Mouse (Mus musculus) kidney, postnatal 10 days (tissue): ENCODE data around the gene Dip2b.

Experiments
- DNase-seq: peaks from one replicate; pipeline ENCODE4 v3.0.0; 2021; ENCODE audit warnings: mixed read lengths

The Dip2b gene

DNA sequence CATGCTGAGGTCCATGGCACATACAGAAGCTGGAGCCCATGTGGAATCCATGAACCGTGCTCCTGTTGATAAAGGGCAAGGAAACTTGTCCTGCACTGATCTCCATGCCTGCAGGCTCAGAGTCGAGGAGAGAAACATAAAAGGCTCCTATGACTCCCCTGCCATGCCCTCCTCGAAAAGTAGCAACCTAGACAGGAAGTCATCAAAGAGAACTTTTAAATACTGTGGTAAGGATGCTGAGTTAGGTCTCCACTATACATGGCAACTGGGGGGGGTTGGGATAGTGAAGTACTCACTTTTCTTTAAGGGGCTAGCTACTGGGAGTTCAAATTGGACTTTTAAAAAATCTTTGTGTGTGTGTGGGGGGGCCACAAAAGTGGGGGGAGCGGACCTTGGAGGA lies 102.0 kb downstream of the Dip2b start:
- DNase-seq = no peak

GRCm38 (mm10) chr15:100143091-100143801 lies 104.8 kb downstream of the Dip2b start:
- no peak for DNase-seq

DNA sequence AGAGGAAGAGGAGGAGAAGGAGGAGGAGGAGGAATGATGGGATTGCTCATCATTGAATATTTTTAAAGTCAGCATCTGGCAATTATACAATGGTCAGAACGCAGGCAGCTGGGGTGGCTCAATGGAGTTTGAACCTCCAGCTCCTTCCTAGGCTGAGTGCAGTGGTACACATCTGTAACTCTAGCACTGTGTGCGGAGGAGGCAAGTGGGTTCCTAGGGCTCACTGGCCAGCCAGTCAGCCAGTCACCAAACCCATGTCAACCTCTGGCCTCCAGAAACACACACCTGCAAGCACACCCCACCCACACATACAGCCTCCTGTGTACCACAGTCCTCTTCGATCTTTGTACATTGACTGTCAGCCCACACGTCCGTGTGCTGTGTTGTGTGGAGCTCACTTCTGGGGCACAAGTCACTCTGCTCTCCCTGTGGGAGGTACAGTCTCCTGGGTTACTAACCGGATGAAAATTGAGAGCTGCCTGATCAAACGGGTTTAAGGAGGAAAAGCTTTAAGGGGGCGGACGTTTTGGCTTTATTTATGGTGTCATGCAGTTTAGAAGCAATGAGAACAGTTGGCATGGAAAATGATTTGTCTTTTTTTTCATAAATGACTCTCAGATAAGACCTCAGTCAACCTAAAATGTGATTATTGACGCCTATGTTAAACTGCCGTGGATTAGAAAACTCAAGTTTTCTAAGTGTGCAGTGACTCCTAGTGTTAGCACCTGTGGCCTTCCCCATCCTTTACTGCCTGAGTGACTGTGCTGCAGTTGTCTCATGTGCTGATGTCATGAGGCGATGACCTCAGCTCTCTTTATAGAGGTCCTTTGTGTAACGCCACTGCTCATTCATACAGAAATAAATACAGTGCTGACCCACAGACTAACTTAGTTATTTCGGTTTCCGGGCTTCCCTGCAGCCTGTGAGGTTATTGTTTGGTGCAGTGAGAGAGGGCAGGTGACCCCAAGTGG lies 106.7 kb downstream of the Dip2b start:
- no peak for DNase-seq

GRCm38 (mm10) chr15:100145917-100146316 lies 107.5 kb downstream of the Dip2b start:
- DNase-seq = no peak

- DNase-seq = no peak
Observed at GRCm38 (mm10) chr15:100150593-100150992, 112.1 kb downstream of the Dip2b start.

DNA sequence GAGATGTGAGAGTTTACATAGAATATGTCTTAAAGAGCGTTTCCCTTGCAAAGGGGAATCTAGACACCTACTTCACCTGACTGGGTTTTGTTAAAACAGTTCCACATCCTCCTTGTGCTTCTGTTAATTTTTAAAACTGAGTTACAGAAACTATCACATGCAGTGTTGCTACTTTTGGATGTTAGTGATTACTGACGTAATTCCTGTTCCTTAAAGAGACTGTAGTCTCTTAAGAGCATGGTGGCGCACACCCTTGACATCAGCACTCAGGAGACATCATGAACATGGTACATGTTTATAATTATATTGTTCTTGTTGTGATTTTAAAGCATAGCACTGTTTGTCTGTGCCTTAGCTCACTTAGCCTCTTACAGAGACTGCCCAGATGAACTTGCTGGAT lies 113.9 kb downstream of the Dip2b start:
- DNase-seq = no peak

DNA sequence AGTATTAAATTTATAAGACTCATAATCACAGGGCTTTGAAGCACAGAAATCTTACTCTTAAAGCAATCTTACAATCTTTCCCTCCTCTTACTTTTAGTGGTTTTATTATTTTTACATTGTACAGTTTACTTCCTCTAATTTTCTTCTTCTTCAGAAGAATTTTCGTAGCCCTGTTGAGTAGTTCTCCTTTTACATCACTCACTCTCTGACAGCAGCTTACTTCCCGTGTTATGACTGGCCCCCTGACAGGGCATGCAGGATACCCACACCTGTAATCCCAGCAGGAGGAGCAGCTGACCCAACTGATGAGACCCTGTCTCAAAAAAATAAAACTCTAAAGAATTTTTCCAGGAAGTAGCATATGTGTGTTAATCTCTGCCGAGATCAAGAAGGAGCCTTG lies 114.6 kb downstream of the Dip2b start:
- no peak for DNase-seq

GRCm38 (mm10) chr15:100156095-100156707 lies 117.7 kb downstream of the Dip2b start:
- no peak for DNase-seq

DNA sequence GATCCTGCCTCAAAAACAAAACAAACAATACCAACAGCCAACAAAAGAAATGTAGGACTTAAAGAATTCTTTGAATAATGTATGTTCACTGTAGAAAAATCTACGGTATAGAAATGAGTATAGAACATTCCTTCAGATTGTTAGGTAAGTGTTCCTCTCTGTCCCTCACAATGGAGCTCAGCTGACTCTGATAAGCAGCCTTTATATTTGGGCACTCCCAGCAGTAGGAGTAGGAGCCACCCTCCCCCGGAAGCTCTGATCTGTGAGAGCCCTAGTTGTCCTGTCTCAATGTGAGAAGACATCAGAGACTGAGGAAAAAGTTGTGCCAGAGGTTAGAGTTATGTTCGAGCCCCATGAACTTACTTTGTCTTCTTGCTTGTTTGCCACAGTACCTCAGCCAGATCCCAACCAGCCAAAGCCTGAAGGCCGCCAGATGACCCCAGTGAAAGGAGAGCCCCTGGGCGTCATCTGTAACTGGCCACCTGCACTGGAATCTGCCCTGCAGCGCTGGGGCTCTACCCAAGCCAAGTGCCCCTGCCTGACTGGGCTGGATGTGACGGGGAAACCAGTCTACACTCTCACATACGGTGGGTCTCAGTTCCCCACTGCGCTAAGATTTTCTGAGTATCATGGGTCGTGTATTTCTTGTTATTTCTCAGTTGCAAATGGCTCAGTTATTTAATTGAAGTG lies 118.5 kb downstream of the Dip2b start:
- no peak for DNase-seq

DNA sequence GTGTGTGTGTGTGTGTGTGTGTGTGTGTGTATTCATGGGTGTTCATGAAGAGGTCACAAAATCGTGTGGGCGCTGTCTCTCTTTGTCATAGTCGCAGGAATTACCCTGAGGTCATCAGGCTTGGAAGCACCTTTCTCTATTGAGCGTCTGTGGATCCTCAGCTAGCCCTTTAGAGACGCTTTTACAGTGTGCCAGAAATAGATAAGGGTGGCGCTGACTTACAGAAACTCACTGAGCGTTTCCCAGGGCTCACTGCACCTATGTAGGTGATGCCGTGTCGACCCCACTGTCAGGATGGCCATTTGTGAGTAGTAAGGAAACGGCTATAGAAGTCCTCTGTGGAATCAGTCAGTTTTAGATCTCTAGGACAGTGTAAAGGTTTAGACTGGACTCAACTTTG lies 120.5 kb downstream of the Dip2b start:
- no peak for DNase-seq

GRCm38 (mm10) chr15:100161747-100162280 lies 123.3 kb downstream of the Dip2b start:
- DNase-seq = no peak

DNA sequence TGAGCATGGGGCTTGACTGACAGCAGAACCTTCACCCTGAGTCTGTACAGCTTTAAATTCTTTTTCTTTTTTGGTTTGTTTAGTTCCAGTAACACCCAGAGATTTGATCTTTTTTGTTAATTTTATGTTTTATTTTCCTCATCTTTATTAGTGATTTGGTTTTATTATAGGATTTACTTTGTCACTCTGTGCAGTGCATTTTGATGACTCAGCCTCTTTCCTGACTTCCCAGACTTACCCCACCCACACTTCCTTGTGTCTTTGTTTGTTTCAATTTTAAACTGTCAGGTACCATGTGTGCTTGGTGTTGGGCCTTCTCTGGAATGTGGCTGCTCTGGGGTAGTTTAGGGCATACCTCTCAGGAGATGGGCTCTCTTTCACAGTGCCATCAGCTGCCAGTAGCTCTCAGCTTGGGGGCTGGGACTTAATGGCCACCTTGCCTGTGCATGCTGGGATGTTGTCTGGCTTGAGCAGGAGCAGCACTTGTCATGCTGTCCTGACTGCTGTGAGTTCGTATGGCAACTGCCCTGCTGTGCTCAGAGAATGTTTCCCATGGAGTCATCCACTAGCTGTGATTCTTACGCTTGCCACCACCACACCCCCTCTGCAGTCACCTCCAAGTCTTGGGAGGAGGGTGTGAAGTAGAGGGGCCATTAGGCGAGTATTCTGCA lies 125.1 kb downstream of the Dip2b start:
- no peak for DNase-seq

DNA sequence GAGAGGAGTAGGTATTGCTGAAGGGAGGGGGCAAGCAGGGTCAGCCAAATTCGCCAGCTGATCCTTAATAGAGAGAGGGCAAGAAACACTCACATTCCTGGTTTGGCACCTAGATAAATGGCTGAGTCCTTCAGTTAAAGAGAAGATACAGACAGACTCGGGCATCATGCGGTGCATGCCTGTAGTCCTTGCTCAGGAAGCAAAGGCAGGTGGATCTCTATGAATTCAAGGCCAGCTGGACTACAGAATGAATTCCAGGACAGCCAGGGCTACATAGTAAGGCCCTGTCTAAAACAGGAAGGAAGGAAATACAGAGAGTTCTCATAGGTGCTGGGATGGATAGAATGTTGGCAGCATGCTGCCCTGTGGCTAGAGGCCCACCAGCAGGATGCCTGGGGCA lies 128.0 kb downstream of the Dip2b start:
- no peak for DNase-seq

DNA sequence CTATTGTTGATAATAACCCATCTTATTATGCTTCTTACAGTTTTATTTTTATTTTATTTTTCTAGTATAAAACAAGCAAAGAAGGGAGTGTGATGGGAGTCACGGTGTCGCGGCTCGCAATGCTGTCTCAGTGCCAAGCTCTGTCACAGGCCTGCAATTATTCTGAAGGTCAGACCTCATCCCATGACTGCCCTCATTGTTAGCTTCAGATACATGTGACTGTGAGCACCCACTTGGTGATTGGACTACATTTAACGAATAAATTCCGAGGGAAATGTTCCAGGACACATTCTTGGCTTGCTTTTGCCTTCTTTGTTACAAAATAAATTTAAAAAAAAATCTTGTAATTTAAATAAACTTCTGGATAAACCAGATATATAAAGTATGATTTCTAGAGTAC lies 129.3 kb downstream of the Dip2b start:
- DNase-seq = peak; percentile 39

GRCm38 (mm10) chr15:100168191-100168606 lies 129.7 kb downstream of the Dip2b start:
- no peak for DNase-seq

- no peak for DNase-seq
Observed at GRCm38 (mm10) chr15:100175176-100175575, 136.7 kb downstream of the Dip2b start.

DNA sequence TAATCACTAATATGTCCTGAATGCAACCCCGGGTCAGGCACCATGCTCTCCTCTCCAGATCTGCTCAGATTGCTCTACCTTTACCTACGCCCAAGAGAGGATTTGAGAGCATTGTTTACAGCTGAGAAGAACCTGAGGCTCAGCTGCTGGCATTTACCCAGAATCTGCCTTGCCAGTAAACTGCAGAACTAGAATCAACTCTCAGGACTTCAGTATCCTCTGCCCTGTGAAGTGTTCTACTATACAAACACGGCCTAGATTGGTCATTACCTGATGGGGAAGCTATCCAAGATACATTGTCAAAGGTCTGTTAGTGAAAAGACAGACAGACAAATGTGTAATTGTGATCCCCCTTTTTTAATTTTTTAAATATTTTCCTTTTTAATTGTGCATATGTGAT lies 138.7 kb downstream of the Dip2b start:
- DNase-seq = no peak

- no peak for DNase-seq
Observed at GRCm38 (mm10) chr15:100177575-100177974, 139.1 kb downstream of the Dip2b start.

DNA sequence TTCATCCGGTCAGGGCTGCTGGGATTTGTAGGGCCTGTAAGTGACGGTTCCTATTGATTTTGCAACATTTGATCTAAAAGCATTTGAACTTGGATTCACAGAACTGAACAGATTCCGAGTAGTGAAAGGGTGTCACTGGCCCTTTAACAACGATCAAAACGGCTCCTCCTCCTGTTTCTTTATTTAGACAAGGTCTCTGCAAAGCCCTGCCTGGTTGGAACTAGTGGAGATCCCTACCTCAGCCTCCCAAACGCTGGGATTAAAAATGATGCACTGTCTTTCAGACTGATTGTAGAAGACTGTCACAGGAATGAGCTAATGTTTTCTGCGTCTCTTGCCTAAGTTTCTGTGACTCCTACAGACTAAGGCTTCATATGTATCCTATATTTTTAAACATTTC lies 140.0 kb downstream of the Dip2b start:
- no peak for DNase-seq

DNA sequence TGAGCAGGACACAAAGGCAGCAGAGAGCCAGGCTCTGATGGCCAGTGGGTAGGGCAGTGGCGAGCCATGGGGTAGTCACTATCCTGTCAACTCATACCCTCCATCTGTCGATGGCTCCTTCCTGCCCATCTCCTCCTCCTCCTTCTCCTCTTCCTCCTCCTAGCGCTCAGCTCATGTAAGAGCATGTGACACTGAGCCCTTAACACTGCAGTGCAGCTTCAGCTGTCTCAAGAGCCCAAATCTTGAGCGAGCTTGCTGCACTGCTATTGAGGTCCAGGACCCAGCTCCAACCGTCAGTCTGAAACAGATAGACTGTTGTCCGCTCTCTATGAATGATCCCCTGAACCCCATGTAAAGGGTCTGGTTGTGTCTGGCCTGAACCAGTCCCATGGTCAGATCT lies 141.2 kb downstream of the Dip2b start:
- DNase-seq = no peak

DNA sequence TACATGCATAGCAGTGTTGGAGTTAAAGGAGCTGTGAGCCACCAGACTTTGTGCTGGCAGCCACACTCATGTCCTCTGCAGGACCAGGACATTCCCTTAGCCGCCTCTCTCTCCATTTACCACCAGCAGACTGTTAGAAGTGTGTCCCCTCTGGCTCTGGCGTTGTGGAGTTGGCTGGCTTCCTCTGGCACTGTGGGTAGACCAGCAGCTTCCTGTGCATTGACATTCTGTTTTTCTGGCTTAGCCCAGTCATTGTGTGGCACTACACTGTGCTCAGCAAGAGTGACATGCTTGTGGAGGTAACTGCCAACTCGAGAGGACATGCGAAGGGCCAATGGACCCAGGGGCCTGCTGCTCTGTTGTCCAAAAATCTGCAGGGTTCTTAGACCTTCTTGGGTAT lies 141.8 kb downstream of the Dip2b start:
- DNase-seq = no peak

DNA sequence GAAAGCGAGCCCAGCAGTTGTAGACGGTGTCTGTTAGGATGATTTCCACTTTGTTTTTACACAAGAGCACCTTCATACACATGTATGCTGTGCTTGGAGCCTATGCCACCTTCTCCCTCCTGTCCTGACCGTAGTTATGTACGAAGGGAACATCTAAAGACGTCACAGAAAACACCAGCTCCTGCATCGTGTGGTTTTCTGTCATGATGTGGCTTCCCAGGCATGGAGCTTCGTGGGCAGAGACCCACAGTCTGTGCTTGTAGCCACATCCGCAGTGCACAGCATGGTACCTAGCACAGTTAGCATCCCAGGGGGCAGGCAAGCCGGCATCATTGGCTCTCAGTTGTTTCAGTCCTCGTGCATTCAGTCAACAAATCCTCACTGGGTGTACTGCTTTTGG lies 143.4 kb downstream of the Dip2b start:
- no peak for DNase-seq
